Mouse (Mus musculus) fibroblast of lung, adult 2 months (primary cell): ENCODE results near the gene Cyp2d22.
"Not testable (repeated sequence)": the region's sequence is repeated elsewhere in the genome, so short reads cannot be mapped to it uniquely, and the experiment has no call there.

ENCODE experiments used
- DNase-seq: peaks from one replicate; pipeline ENCODE4 v3.0.0-alpha.2; 2011; ENCODE audit warnings: low read depth

Cyp2d22 gene

DNA sequence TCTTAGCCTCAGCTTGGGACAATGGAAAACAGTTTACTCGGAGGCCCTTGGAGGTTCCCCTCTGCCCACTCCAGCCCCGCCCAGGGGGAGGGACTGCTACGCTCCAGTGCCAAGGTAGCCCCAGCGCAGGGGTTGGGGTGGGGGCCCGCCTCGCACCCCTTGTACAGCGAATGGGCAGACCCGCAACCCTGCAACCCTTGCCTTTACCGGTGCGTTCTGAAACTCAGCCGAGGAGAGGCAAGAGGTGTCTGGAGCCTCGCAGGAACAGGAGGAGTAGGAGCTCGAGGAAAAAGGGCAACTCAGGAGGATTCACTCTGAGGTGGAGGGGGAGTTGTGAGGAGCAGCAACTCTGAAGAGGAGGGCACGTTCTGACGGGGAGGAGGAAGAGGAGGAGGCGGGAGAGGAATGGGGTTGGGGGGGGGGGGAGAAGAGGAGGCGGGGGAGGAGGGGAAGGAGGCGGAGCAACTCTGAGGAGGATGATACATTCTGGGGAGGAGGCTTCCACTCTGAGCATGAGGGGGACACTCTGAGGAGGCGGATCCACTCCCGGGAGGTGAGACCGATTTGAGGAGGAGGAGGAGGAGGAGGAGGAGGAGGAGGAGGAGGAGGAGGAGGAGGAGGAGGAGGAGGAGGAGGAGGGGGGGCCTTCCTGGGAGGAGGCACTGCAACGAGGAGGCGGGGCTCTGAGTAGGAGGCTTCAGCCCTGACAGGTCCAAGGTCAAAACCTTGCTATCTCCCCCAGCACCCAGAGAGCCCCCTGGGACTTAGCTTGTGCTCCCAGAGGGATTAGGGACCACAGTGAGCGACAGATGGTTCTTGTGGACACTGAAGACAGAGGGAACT lies at the start of gene Cyp2d22:
Gene Cyp2d22 (minus strand): TSS at position 390 of the 843 bp plus-strand sequence.
- no peak for DNase-seq

GRCm38 (mm10) chr15:82423471-82423870 lies 43.4 kb upstream of the Cyp2d22 start:
- no peak for DNase-seq

DNA sequence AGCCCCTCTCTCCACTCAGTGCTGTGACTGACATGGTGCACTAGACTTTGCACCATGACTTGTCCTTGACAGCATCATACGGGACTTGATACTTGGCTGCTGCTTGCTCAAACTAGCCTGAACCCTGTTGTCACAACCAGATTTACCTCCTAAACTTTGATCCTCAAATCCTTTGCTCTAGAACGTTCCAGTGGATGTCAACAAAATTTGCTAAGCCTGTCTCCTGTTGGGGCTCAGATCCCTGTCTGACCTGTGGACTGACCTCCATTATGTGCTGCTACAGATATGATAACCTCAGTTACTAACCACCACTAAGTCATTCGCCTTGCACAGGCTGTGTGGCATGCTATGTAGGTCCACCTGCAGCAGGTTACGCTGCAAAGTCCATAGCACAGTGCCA lies 42.9 kb upstream of the Cyp2d22 start:
- no peak for DNase-seq

DNA sequence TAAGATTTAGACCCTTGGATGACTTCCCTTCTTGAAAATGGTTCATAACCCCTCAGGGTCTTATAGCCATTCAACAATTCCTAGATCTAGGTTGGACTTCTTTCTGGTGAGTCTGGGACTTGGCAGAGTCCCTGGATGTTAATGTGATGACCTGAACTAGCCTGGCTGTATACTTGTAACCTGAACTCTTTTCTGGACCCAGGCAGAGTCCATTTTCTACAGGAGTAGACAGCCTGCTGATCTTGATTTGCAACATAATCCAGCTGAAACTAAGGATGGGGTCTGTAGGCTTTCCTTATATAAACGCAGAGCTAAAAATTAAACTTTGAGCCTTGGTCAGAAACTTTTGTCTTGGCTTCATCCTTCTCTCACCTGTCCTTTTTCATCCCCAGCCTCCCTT lies 38.6 kb upstream of the Cyp2d22 start:
- DNase-seq = no peak

- peak; percentile 81 for DNase-seq
These were observed 37.0 kb upstream of the Cyp2d22 start for GRCm38 (mm10) chr15:82416797-82417789.

- DNase-seq = no peak
These were observed 27.5 kb upstream of the Cyp2d22 start for GRCm38 (mm10) chr15:82407536-82407935.

DNA sequence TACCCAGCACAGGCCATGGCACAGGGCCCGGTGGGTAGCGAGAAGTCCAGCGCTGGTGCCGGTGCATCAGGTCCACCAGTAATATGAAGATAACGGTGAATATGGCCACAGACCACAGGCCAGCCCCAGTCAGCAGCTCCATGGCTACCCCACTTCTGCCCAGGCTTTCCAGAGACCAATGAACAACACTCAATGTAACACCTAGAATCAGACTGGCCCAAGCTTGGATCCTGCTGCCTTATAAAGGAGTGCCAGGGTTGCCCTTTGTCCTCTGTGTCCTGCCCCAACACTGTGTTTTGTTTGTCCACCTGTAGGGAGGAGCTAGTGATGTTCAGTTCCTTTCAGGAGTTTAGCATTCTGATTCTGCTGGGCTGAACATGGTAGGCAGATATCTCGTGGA lies 26.9 kb upstream of the Cyp2d22 start, which contains the start of gene Cyp2d10:
Gene Cyp2d10 (minus strand): TSS at position 215 of the 400 bp plus-strand sequence.
- DNase-seq = no peak

DNA sequence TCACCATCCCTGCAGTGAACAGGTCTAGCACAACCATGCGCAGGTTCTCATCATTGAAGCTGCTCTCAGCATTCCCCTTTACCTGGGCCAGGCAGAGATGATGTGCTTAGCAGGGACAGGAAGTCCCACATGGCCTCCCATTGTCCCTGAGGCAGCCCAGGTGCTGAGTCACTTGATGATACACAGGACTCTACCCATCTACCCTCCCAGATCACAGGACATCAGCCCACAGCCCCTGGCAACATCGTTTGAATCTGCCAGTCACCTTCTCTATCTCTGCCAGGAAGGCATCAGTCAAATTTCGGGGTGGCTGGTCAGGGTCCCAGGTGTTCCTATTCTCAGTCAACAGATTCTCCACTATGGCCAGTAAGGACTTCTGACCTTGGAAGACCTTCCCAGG lies 24.1 kb upstream of the Cyp2d22 start:
- no peak for DNase-seq

DNA sequence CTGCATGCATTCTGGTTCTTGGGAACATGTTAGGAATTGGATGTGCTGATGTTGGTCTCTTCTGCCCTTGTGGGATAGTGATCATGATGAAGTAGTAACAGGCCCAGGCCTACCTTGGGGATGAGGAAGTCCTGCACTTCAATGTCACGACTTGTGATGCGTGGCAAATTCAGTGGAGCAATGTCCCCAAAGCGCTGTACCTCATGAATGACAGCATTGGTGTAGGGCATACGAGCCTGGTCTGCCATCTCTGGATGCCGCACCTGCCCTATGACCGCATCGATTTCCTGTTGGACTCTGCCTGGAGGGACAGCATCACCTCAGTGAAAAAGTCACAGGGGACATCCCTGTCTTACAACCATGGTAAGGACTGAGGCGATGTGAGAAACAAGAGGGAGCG lies 23.5 kb upstream of the Cyp2d22 start:
- DNase-seq = no peak

DNA sequence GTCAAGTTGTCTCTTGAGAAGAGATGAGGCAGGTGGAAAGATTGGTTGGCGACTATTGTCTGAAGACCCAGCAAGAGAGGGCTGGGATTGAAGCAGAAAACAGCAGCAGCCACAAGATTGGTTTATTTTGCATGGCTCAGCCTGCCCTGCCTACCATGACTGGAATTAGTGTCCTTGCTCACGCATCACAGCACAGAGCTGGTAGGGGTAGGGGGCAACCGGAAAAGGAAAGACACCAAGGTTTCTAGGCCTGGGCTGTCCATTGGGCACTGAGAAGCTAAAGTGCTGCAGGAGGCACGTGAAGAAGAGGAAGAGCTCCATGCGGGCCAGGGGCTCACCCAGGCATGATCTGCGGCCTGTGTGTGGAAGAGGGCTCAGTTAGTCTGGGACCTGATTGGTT lies 22.7 kb upstream of the Cyp2d22 start:
- no peak for DNase-seq

- DNase-seq = no peak
These were observed 22.0 kb upstream of the Cyp2d22 start for GRCm38 (mm10) chr15:82402106-82402505.

DNA sequence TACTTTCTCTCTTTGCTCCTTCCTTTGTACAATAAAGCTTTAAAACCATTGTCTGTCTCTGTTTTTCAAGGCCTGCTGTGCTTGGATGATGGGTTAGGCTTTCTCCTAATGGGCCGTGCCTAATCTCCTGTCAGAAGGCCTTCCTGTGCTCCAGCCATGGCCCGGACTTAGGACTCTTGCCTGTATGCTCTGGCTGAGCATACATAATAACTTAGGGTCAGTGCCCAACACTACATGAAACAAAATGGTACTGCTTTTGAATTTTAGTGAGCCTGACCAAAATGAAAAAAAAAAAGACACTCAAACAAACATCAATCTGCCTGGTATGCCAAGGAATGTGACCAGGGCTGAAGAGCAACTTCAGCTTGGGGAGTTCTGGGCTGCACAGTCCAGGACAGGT lies 21.5 kb upstream of the Cyp2d22 start:
- no peak for DNase-seq

DNA sequence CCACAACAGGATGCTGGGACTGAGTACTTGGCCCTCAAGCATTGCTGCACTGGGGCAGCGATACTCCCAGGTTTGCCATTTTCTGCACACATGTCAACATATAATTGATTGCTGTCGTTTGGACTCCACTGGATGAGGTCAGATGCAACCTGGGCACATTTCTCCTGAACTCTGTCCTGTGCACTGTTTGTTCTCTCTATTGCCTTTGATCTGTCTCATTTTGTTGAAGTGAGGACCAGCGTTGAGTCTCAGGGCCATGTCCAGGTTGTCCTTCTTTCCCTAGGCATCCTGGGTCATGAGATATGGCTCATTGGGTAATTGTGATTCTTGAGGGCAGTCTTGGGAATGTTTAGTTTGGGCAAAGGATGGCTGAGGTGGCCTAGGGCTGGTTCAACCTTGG lies 15.9 kb upstream of the Cyp2d22 start:
- not testable (repeated sequence) for DNase-seq

- not testable (repeated sequence) for DNase-seq
These were observed 13.9 kb upstream of the Cyp2d22 start, which contains the start of gene Cyp2d11 for GRCm38 (mm10) chr15:82393922-82394321. Gene Cyp2d11, minus strand, starts transcription at chr15:82394022.

- not testable (repeated sequence) for DNase-seq
These were observed 9.9 kb upstream of the Cyp2d22 start for GRCm38 (mm10) chr15:82389916-82390315.

DNA sequence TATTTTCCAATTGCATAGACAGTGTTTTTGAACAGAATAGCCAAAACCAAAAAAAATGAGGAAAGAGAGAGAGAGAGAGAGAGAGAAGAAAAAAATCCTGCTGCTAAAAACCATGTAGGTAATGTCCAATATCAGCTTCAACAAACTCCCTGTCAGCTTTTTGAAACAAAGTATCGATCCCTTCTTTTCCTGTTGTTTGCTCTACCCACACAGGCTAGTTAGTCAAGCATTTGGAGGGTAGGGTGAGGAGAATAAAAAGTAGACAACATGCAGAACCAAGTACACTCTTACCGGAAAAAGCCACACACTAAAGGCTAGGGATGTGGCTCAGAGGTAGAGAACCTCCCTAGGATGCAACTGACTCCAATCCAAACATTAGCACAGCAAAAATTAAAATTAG lies 5.7 kb upstream of the Cyp2d22 start:
- no peak for DNase-seq

GRCm38 (mm10) chr15:82382441-82382840 lies 2.4 kb upstream of the Cyp2d22 start:
- DNase-seq = no peak

DNA sequence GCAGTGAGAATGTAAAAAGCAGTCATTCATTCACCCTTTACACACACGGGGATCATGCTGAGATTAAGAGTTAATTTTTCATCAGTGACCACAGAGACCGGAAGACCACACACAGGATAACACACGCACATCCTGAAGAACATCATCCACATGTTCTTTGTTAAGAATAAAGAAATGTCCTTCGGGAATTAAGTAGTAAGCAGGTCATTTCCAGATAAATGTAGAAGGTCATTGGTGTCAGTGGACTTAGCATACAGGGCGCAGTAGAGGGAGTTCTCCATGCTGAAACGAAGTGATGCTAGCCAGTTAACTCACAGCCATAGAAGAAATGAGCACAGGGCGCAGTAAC lies 628 bp upstream of the Cyp2d22 start:
- no peak for DNase-seq

GRCm38 (mm10) chr15:82379511-82379870 lies 569 bp downstream of the Cyp2d22 start:
- DNase-seq = no peak

GRCm38 (mm10) chr15:82378261-82379180 lies 1.5 kb downstream of the Cyp2d22 start:
- peak; percentile 72 for DNase-seq

GRCm38 (mm10) chr15:82377701-82378100 lies 2.4 kb downstream of the Cyp2d22 start:
- no peak for DNase-seq
